Mouse (Mus musculus) 3T3-L1 (cell line): Measurements from ENCODE around the gene Krtap4-2.
A peak's percentile ranks its signal among the peaks of the same experiment; 100 is the strongest.
"Not testable (repeated sequence)": the region's sequence is repeated elsewhere in the genome, so short reads cannot be mapped to it uniquely, and the experiment has no call there.

ENCODE experiments used
- DNase-seq: peaks from one replicate; pipeline ENCODE4 v3.0.0-alpha.2; 2015; ENCODE audit warnings: low read depth, low spot score

The Krtap4-2 gene

GRCm38 (mm10) chr11:99634653-99635134 is at the start of gene Krtap4-2:
Gene Krtap4-2 (minus strand): TSS chr11:99635084.
- DNase-seq = no peak

- DNase-seq = no peak
These were observed 48.6 kb upstream of the Krtap4-2 start for GRCm38 (mm10) chr11:99683481-99683880.

GRCm38 (mm10) chr11:99665860-99666259 is 31.0 kb upstream of the Krtap4-2 start, which contains the start of gene Krtap4-6:
Gene Krtap4-6 (minus strand): TSS chr11:99665960.
- DNase-seq = no peak

- DNase-seq = no peak
These were observed 27.9 kb upstream of the Krtap4-2 start for GRCm38 (mm10) chr11:99662802-99663201.

GRCm38 (mm10) chr11:99659256-99659655 is 24.4 kb upstream of the Krtap4-2 start:
- peak; percentile 90 for DNase-seq

- DNase-seq = peak; percentile 23
These were observed 23.7 kb upstream of the Krtap4-2 start, which contains the start of gene Gm11563 for GRCm38 (mm10) chr11:99658467-99659010. Gene Gm11563 (minus strand): TSS chr11:99658960.

GRCm38 (mm10) chr11:99657051-99657450 is 22.2 kb upstream of the Krtap4-2 start:
- no peak for DNase-seq

- no peak for DNase-seq
These were observed 15.3 kb upstream of the Krtap4-2 start, which contains the start of gene Gm11555 for GRCm38 (mm10) chr11:99650136-99650535. Gene Gm11555 (minus strand): TSS chr11:99650236.

- DNase-seq = no peak
These were observed 11.6 kb upstream of the Krtap4-2 start for GRCm38 (mm10) chr11:99646444-99646843.

GRCm38 (mm10) chr11:99644351-99644750 is 9.5 kb upstream of the Krtap4-2 start:
- DNase-seq = no peak

GRCm38 (mm10) chr11:99643635-99644139 is 8.8 kb upstream of the Krtap4-2 start, which contains the start of gene Krtap4-7:
Gene Krtap4-7 (minus strand): TSS chr11:99644089.
- not testable (repeated sequence) for DNase-seq

GRCm38 (mm10) chr11:99640926-99641325 is 6.0 kb upstream of the Krtap4-2 start:
- peak; percentile 71 for DNase-seq

- DNase-seq = no peak
These were observed 2.2 kb upstream of the Krtap4-2 start for GRCm38 (mm10) chr11:99637086-99637485.

GRCm38 (mm10) chr11:99633293-99633692 is 1.6 kb downstream of the Krtap4-2 start:
- DNase-seq = no peak

GRCm38 (mm10) chr11:99630890-99631289 is 4.0 kb downstream of the Krtap4-2 start:
- no peak for DNase-seq

GRCm38 (mm10) chr11:99628138-99628537 is 6.7 kb downstream of the Krtap4-2 start, which contains the start of gene Krtap4-1:
Gene Krtap4-1 (minus strand): TSS chr11:99628238.
- DNase-seq = no peak

- DNase-seq = no peak
These were observed 14.5 kb downstream of the Krtap4-2 start, which contains the start of gene Gm11562 for GRCm38 (mm10) chr11:99620335-99620734. Gene Gm11562 (minus strand): TSS chr11:99620435.

GRCm38 (mm10) chr11:99614796-99615363 is 20.0 kb downstream of the Krtap4-2 start, which contains the start of gene Krtap2-4:
Gene Krtap2-4 (minus strand): TSS chr11:99614846.
- DNase-seq = peak; percentile 78

- not testable (repeated sequence) for DNase-seq
These were observed 24.8 kb downstream of the Krtap4-2 start, which contains the start of gene Gm11937 for GRCm38 (mm10) chr11:99610089-99610488. Gene Gm11937 (minus strand): TSS chr11:99610189.

- DNase-seq = no peak
These were observed 25.8 kb downstream of the Krtap4-2 start for GRCm38 (mm10) chr11:99609126-99609525.

- not testable (repeated sequence) for DNase-seq
These were observed 31.7 kb downstream of the Krtap4-2 start, which contains the start of gene Gm11938 for GRCm38 (mm10) chr11:99603208-99603607. Gene Gm11938 (minus strand): TSS chr11:99603308.

- DNase-seq = not testable (repeated sequence)
These were observed 37.1 kb downstream of the Krtap4-2 start, which contains the start of gene Krtap9-3 for GRCm38 (mm10) chr11:99597742-99598141. Gene Krtap9-3 (minus strand): TSS chr11:99598105.
